Mouse (Mus musculus) kidney, postnatal 25 days (tissue): ENCODE results near the gene Ubxn1.

Source experiments
- DNase-seq, 2 experiments: peaks; one replicate each; pipeline ENCODE4 v3.0.0; 2021; ENCODE audit warnings: mixed read lengths in 2 of 2

Gene Ubxn1

DNA sequence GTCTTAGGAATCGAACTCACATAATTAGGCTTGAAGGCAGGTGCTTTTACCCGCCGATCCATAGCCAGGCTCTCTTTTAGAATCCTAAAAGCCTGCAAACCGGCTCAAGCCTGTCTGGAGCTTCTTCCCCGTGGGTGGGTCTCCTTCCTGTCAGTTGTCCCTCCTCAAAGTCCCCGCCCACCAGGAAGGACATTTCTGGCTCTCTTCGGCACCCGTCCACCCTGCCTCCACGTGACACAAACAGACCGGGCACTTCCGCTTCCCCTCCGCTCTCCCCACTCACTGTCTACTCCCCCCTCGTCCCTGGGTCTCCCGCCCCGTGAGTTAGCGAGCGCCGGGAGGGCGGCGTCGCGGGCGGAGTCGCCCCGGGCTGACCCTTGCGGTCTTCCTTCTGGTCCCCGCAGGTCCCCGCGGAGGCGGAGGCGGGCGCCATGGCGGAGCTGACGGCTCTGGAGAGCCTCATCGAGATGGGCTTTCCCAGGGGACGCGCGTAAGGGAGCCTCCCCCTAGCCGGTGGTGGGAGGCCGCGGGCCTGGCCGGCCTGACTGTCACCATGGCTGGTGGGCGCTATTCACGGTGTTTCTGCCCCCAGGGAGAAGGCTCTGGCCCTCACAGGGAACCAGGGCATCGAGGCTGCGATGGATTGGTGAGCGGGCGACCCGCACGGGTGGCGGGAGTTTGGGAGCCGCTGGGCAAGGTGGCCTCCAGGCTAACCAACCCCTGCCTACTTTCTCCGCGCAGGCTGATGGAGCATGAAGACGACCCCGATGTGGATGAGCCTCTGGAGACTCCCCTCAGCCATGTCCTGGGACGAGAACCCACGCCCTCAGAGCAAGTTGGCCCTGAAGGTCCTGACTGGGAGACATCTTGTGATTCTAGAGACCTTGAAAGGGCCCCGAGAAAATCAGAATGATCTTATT, at the start of gene Ubxn1:
Gene Ubxn1 (plus strand): TSS at position 230 of the 920 bp plus-strand sequence.
- DNase-seq = peak; percentile 97 to 99

DNA sequence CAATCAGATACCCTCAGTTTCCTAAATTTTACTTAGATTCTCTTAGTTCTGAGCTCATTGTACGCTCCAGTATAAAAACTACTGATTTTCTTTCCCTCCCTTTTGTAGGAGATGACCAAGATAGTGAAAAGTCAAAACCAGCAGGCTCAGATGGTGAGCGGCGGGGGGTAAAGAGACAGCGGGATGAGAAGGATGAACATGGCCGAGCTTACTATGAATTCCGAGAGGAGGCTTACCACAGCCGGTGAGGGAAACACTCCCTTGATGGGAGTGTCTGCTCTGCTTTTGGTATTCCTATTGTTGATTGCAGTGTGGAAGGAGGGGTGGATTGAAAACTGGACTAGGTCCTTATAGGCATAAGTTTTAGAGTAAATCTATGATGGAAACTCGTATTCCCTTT, 48.6 kb upstream of the Ubxn1 start:
- DNase-seq = no peak

DNA sequence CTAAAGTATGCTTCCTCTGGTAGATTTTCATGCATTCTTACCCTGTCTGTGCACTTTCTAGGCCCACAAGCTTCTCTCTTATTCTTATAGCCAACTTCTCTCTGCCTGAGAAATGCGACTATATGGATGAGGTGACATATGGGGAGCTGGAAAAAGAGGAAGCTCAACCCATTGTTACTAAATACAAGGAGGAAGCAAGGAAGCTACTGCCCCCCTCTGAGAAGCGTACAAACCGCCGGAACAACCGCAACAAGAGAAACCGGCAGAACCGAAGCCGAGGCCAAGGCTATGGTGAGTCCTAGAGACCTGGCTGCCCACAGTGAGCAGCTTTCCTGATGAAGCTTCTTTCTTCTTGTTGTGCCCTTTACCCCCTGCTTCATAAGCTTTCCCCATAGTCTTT, 41.6 kb upstream of the Ubxn1 start, which contains the start of gene AC129217.1:
Gene AC129217.1 (plus strand): TSS at position 114 of the 400 bp plus-strand sequence.
- peak in 1 of 2 experiments; percentile 34 for DNase-seq

DNA sequence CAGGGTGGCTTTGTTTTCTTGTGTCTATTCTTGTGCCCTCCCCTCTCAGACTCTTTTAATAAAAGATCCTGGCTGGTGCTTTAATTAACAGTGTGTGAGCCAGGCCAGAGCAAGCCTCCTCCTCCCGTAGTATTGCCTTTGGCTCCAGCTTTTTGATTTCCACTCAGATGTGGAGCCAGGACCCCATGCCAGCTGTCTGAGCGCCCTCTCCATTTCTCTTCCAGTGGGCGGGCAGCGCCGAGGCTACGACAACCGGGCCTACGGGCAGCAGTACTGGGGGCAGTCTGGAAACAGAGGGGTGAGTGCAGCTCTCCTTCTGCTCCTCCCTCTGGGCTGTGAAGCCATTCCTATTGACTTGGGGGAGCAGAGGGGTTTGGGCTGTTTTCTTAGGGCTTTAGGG, 40.6 kb upstream of the Ubxn1 start:
- DNase-seq = peak in 1 of 2 experiments; percentile 39

DNA sequence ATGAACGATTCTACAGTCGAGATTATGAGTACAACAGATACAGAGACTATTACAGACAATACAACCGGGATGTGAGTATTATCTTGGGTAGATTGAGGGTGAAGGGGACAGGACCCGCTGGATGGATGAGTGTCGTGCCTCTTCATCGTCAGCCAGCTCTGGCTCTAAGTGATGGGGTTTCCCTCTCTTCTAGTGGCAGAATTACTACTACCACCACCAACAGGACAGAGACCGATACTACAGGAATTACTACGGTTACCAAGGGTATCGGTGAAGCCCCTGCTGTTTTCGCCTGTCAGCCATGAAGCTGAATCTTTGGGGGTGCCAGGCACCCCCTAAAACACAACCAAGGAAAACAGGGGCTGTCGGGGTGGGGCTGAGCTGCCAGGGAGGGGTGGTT, 40.0 kb upstream of the Ubxn1 start:
- DNase-seq = no peak

DNA sequence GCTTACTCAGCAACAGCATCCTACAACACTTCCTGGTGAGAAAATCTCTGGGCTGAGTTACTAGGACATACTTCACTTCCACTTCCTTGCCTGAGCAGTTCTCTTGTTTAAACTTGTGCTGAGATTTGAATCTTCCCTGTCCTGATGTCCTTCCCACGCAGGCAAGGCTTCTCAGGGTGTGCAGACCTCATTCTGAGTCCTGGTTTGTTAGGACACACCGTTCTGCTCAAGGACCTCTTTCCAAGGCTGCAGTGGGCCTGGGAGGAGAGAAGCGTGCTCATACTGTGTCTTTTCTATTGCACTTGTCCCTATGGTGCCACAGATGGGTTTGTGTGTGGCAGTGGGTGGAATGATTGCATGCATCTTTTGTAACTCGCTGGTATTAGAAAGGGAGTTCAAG, 38.3 kb upstream of the Ubxn1 start:
- no peak for DNase-seq

DNA sequence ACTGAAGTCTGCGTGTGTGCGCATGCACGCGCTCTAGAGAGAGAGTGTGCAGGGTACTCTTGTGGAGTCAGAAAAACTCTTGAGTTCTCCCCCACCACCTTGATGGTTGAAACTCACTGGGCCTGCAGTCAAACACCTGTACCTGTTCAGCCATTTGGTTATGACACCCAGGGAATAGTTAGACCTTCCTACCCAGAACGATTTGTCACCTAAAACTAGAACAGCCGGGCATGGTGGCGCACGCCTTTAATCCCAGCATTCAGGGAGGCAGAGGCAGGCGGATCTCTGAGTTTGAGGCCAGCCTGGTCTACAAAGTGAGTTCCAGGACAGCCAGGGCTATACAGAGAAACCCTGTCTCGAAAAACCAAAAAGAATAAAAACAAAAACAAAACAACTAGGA, 35.0 kb upstream of the Ubxn1 start:
- peak in 1 of 2 experiments; percentile 37 for DNase-seq

DNA sequence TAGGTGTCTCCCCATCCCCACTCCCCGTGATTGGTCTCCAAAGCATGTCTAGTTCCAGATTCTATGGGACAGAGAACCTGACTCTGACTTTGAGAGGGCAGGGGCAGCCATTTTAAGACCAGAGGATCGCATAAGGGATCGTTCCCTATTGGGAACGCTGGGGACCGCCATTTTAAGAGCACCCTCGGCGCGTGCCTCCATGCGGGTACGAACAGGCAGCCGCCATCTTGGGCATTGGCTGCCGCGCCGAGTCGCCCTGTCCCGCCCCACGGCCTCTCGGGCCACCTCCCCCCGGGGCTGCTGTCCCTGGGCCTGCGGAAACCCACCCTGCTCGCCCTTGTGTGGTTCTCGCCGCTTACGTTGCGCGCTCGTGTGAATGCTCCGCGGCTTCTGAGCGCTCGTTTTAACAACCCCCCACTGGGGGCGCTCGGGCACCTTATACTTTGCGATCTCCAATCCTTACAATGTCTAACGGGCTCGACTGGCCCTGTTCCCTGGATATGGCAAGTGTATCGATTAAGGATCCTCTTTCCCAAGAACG, 34.0 kb upstream of the Ubxn1 start, which contains the start of gene Bscl2:
Gene Bscl2 (plus strand): TSS at position 217 of the 541 bp plus-strand sequence.
- peak; percentile 87 to 90 for DNase-seq

DNA sequence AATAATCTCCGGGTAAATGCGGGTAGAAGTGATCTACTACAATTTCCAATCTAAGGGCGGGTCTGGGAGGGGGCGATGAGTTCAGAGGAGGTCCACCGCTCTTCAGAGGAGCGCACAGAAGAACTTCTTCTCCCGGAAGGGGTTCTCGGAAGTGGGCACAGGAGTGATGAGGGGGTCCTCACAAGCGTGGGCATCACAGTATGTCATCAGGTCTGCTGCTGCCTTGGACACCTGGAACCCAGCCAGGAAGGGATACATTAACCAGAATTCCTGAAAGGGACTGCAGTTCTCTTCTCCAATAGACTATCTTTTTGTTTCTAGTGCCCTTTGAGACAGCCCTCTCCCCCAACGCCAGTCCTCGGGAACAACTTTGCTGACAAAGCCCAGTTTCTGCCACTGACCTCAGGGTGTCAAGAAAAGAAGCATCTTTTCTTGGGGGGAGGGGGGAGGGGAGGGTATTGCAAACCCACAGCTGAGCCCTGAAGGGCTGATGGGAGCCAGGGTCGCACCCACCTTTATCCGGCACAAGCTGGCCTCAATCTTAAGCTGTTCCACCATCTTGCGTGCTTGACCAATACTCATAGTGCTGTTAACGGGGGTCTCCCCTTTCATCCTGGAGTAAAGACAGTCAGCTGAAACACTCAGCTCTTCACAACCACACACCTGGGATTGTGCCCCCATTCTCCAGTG, 33.1 kb upstream of the Ubxn1 start:
- peak; percentile 83 to 85 for DNase-seq

DNA sequence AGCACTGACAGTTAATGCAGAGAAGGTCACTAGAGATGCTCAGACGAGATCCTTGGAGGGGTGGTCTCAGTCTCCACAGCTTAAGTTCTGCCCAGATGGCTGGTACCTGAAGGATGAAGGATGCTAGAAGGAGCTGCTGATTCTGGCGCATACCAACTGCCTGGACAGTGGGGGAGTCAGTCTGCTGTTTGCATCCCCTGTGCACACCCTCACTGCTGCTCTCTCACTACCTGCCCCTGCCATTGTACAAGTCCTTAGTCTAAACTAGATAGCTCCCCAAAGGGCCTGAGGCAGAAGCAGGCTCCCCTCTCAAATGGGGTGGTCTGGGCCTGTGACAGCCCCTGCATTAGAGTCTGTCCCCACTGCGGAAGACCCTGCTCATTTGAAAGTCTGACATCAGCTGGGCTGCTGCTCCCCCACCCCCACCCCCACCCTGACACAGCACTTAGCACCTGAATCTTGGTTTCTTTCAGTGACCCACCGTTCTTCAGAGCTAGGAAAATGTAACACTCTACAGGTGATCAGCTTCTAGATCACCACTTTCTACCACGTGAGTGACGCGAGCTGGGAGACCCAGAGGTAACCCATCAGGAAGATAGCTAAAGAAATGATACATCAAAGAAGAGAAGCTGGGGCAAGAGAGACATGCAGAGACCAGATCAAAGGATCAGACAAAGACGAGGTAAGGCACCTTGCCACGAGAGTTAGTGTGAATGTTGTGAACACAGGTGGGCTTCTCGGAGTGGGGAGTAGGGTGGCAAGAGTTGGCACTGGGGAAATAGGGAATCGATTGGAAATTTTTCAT, 32.0 kb upstream of the Ubxn1 start, which contains the start of gene Gng3:
Gene Gng3 (minus strand): TSS at position 92 of the 805 bp plus-strand sequence.
- peak in 1 of 2 experiments; percentile 32 for DNase-seq

DNA sequence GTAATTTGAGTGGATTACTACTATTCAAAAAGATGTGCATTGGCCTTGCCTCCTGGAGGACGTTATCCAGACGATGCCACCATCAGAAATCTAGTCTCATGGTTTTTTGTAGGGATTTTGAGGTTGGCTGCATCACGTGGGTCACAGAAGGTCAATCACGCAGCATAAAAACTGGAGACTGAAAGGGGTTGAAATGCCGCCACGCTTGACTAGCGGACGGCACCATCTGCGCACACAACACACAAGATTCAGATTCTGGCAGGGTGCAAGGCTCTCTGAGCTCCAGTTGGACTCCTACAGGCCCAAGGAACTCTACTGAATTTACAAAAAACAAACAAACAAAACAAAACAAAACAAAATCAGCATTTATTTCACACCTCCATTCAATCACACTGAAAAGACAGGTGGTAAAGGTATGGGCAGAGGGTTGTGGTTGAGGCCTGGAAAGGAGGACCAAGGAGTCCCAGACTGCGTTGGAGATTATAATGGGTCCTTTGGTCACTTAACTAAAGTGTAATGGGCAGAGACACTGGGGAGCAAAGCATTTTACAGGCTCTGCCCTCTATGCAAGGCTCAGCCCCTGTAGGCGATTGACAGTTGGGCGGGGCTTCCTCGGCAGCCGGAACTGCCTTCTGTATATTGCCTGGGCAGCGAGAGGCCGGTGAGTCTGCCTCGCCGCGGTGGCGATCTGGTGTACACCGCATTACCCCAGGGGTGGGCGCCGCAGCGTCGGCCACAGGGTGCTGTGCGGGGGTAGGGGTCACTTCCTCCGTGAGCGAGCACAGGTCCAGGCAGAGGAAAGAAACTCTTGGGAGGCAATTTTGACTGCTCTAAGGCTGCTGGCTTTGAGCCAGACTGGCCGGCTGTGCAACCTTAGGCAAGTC, 31.1 kb upstream of the Ubxn1 start:
- DNase-seq = peak; percentile 86 to 92

DNA sequence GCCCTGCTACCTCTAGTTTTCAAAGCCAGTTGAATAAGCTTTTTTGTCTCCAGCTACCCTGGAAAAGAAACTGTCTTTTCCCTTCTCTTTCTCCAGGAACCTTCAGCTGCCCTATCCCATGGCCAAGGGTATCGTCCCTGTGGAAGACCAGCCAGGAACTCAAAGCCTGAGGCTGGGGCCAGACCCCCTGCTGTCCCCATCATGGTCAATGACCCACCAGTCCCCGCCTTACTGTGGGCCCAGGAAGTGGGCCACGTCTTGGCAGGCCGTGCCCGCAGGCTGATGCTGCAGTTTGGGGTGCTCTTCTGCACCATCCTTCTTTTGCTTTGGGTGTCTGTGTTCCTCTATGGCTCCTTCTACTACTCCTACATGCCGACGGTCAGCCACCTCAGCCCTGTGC, 30.3 kb upstream of the Ubxn1 start:
- DNase-seq = peak in 1 of 2 experiments; percentile 38

DNA sequence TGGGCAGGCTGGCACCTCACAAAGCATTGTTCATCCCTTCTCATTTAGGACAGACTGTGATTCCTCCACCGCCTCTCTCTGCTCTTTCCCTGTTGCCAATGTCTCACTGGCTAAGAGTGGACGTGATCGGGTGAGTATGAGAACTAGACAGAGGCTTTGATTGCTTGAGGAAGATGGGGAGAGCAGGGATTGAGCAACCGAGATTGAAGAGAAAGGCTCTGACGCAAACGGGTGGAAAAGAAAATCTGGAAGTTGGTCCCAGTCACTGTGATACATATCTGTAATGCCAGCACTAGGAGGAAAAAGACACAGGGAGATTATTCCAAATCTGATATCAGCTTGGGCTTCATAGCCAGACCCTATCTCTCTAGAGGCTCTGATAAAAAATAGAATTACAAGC, 28.3 kb upstream of the Ubxn1 start:
- DNase-seq = no peak

DNA sequence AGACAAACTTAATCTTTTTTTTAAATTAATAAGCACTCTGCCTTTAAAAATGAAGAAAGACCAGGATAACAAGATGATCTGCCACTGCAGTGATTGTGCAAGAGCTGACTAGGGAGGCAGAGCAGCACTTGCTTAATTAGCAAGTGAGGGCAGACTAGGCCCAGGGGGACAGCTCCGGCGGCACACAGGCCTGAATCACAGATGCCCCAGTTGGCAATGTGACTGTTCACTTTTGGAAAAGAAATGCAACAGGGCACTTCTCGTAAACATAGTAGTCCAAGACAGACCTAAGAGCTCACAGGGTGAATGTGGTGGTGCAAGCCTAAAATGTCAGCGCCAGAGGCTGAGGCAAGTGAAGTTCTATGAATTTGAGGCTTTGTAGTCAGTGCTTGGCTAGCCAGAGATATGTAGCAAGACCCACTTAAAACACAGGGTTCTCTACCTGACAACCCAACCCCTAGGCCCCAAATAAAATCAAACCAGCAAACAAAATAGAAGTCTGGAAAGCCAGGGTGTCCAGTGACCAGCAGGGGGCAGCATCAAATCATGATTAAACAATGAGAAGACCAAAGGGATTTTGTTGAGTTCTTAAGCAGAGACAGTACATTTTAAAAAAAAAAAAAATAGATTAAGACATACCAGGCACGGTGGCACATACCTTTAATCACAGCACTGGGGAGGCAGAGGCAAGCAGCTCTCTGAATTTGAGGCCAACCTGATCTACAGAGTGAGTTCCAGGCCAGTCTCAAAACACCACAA, 26.7 kb upstream of the Ubxn1 start:
- DNase-seq = peak; percentile 77 to 95

DNA sequence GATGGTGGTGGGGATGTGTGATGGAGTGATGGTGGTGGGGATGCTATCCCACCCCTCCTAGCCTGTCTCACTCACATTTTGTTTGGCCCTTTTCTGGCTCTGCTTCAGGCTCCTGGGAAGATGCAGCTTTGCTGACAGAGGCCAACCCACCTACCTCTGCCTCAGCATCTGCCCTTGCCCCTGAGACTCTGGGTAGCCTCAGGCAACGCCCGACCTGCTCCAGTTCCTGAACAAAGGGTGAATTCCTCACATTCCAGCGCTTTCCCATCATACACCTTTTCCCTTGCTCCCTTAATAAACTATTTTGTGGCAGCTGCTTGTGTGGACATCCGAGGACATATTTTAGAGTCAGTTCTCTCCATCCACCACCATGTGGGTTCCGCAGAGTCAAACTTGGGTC, 22.9 kb upstream of the Ubxn1 start:
- no peak for DNase-seq

DNA sequence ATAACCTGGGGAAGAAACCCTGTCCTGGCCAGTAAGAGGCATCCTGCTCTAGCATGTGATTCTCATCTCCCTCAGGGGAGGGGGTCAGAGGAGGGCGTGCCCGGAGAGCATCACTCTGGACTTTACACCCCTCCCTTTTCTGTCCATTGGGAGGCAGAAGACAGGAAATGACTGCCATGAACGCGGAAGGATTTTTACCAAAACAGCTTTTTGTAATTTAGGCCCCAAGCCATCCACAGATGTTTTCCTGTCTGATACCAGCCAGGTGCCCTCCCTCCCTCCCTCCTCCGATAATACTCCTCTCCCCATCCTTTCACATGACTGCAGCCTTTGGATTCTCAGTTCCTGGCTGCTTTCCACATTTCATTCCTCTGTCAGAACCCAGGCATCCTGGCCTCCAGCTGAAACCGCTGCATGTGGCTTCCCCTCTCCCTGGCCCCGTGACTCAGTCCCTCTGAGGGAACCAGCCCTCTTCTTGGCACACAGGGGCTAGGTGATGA, 20.8 kb upstream of the Ubxn1 start, which contains the start of gene Lrrn4cl:
Gene Lrrn4cl (plus strand): TSS at position 367 of the 500 bp plus-strand sequence.
- peak in 1 of 2 experiments; percentile 61 for DNase-seq

DNA sequence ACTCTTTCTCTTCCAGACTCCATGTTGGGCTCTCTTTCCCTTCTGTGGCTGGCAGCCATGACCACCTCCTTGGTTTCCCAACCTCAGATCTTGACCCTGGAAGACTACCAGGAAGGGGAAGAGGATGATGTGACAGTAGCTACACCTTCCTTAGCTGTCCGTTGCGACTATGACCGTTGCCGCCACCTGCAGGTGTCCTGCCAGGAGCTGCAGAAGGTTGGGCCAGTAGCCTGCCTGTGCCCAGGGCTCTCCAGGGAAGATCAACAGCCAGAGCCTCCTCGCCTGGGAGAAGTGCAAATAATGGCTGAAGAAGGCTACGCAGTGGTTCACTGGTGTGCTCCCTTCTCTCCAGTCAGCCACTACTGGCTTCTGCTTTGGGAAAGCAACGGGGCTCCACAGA, 19.7 kb upstream of the Ubxn1 start:
- no peak for DNase-seq

DNA sequence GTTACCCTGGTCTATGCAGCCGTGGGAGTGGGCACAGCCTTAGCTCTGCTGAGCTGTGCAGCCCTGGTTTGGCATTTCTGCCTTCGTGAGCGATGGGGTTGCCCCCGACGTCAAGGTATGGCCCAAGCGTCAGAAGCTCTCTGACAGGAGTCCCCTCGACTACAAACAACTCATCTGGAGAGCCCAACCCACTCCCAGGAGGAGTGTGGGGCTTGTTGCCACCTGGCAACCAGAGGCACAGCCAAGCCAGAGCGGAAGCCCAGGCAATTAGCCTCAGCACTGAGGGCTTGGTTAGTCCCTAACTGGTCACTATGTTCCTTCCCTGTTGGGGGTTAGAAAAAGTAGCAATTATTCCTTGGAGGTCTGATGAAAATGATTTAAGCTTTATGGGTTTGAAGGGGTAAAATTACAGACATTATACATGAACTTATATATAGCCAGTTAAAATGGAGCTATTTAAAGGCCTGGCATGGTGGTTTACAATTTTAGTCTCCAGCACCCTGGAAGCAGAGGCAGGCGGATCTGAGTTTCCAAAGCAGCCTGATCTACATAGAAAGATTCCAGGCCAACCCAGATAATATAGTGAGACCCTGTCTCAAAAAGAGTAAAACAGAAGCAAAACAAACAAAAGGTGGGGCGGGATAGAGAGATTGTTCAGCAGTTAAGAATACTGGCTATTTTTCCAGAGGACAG, 18.9 kb upstream of the Ubxn1 start:
- DNase-seq = no peak

DNA sequence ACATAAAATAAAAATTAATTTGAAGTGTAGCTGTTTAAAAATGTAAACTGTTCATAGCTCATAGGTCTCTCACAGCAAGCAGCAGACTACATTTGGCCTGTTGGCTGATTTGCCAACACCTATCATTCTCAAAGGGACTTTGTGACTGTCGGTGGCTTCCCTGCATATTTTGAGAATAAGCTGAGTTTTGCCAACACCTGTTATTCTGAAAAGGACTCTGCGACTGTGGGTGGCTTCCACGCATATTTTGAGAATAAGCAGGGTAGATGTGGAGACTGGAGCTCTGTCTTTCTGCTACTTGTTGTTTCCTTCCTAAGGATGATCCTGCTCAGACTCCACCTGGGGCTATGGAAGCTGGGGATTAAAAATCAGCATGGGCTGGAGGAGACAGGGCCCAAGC, 18.2 kb upstream of the Ubxn1 start:
- no peak for DNase-seq

DNA sequence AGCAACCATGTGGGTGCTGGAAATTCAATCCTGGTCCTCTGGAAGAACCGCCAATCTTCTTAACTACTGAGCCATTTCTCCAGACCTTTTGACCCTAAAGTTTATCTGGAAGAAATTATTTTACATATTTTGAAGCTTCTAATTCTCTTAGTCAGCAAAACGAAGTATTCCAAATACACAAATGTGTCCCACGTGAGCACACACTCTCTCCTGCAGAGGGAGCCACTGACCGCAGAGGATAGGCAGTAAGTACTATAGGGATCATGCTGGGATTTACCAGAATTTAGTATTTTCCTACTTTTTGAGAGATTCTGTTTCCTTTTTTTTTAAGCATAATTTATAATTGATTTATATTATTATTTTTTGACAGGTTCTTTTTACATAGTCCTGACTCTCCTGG, 13.6 kb upstream of the Ubxn1 start:
- DNase-seq = peak; percentile 77 to 81
